Mouse (Mus musculus) cortical plate, adult 2 months (tissue): ENCODE data around the gene Vmp1.

Experiments
- CTCF ChIP-seq: fragments of 200-500 bp; IDR thresholded peaks from 2 replicates; pipeline ENCODE4 v1.5.1; 2011; ENCODE audit warnings: mild to moderate bottlenecking, control low read depth, low read length; ENCODE audit not compliant: insufficient read depth; ENCODE audit errors: extremely low read depth
- POLR2A ChIP-seq: fragments of 200-500 bp; IDR thresholded peaks from 2 replicates; pipeline ENCODE4 v1.6.1; 2011; ENCODE audit warnings: mild to moderate bottlenecking, low read length, control low read depth; ENCODE audit not compliant: insufficient read depth; ENCODE audit errors: extremely low read depth

DNA sequence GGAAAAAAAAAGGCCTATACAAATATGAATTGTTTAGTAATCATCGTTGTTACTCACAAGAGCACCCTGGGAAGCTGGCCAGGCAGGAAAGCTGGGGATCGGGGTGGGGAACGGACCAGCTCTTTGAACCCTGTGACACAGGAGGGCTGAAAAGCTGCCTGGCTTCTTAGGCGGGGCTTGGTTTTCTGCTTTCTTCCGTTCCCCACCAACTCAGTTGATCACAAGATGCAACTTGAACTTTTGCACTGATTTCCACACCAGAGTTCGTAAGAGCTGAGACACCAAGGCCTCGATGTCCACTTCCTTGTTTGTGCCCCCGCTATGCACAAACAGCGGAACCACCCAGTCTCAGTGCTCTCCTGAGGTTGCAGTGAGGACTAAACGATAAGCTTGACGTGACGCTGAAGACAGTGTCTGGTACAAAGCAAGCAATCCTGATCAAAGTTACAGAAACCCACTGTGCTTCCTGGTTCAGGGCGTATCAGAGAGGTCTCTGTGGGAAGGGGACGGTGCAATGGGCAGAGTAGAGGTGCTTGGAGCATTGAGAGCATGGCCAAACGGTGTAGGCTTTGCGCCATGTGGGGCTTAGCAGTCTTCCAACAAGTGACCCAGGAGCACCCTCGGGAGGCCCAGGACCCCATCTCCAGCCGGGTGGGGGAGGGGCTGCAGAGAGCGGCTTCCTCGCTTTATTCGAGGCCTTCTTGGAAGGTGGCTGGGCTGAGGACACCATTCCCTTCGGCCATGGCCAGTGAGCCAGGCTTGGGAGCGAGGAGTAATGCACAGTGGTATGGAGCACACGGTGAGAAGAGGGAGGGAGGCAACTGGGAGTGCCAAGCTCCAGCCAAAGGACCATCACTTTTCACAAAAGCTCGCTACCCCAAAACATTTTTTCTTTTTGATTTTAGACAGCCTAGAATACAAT is 104.6 kb downstream of the Vmp1 start:
- TF ChIP-seq CTCF (no peak), POLR2A (no peak)
